Mouse (Mus musculus): ENCODE measurements around the gene Meis1. TPM values are rescaled to one million over a fixed set of nuclear protein-coding genes. Genes with fewer than 3 reads are reported as not detected.

The Meis1 gene
- total RNA-seq, 2 experiments from 2014 or later = 30.1 to 33.9 TPM

- intact Hi-C loops (cut with DNase I) = no loop called here
- DNase-seq = no peak
These were observed 13.5 kb downstream of the Meis1 start for GRCm38 (mm10) chr11:19005007-19005912.

DNA sequence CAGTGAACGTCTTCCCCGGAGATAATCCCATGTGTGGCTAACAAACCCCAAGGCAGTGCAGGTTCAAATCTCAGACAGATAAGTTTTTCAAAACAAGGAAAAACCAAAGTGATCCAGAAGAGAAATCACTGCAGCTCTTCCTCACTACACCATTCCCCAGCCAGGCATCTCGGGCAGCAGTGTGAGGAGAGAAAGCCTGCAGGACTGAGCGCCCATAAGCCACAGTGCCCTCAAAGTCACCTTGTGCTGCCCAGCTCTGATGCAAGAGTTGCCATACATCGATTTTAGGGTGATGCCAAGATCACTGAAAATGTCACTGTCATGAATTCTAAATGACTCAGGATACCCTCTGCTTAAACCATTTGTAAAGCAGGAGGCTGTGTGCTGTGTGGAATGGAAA, 15.7 kb downstream of the Meis1 start:
- DNase-seq = no peak
- intact Hi-C loops (cut with DNase I) = no loop called here

- DNase-seq = no peak
- intact Hi-C loops (cut with DNase I) = no loop called here
These were observed 22.0 kb downstream of the Meis1 start for GRCm38 (mm10) chr11:18996767-18997166.

GRCm38 (mm10) chr11:18996289-18996688, 22.5 kb downstream of the Meis1 start:
- no peak for DNase-seq
- intact Hi-C loops (cut with DNase I) = no loop called here

DNA sequence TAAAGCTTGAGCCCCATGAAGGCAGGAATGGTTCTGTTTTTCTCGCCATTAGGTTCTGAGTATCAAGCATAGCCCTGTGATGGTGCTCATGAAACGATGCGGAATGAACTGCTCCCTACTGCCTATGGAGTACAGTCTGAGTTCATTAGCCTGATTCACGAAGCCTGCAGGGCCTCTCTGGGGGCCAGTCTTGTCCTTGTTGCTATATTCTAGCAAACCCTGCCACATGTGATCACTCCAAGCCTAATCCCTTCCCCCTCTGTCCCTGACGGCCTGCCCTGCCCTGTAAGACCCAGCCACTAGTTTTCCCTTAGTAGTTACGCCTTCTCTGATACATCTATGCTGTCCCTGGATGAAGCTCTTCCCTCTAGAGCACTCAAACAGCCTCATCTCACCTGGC, 26.0 kb downstream of the Meis1 start:
- DNase-seq = no peak
- intact Hi-C loops (cut with DNase I) = no loop called here

DNA sequence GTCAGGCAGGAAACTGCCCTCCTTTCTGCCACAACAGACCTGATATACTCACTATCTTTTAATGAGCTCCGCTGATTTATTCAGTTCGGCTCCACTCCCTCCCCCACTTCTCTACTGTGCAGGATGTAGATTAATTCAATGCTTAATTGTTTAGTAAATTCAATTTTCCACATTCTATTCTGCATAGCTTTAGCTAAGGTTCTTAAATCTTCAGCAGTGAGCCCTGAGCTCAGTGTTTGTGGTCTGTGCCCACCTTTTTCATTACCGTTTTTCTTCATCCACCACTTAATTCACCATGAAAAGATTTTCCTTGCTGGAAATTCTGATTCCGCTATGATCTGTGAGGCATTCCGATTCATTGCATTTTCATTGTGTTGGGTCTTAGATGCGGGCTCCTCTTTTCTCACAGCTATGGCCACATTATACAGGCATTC, 28.5 kb downstream of the Meis1 start:
- DNase-seq = no peak
- intact Hi-C loops (cut with DNase I) = no loop called here

DNA sequence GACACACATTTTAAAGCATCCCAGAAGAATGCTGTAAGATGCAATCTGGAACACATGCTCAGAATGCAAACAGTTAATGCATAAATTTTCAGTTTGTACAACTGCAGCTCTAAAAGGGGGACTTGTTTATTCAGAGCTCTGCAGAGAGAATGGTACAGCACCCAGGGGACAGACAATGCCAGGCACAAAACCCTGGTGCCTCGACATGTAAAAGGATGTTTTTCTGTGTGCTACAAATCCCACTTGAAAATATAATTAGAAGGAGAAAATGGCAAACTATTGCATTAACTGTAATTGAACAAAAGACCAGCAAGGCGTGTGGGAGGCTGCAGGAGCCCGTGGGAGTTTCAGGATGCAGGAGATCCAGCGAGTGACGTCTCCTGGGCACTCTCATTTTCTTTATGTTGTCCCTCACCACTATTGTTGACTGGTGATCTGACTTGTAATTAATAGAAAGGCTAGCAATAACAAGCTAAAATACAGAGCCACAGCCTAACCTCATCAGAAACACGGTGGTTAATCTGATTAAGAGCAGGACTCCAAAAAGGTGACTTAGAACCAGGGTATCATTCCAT, 29.0 kb downstream of the Meis1 start:
- no peak for DNase-seq
- intact Hi-C loops (cut with DNase I) = no loop called here

- intact Hi-C loops (cut with DNase I) = no loop called here
- DNase-seq = no peak
These were observed 30.0 kb downstream of the Meis1 start for GRCm38 (mm10) chr11:18988637-18989263.

- intact Hi-C loops (cut with DNase I) = no loop called here
- no peak for DNase-seq
These were observed 35.0 kb downstream of the Meis1 start for GRCm38 (mm10) chr11:18983813-18984212.

GRCm38 (mm10) chr11:18983294-18983693, 35.5 kb downstream of the Meis1 start:
- no peak for DNase-seq
- intact Hi-C loops (cut with DNase I) = no loop called here

DNA sequence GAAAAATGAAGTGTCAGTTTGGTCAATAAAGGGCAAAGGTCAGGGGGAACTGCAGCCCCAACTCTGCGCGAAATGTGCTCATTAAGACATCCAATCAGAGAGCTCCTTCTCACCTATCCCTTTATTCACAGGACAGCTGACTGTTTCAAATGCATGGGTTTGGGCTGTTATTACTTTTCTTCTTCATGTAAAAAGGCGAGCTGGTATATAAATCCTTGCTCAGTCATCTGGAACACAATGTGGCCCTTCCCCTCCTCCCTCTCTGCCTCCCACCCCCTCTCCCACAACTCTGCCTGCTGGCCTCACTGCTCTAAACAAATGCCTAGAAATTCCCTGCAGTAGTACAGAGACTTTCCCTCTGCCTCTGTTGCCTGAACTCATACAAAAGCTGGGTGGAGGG, 36.5 kb downstream of the Meis1 start:
- no peak for DNase-seq
- intact Hi-C loops (cut with DNase I) = no loop called here

DNA sequence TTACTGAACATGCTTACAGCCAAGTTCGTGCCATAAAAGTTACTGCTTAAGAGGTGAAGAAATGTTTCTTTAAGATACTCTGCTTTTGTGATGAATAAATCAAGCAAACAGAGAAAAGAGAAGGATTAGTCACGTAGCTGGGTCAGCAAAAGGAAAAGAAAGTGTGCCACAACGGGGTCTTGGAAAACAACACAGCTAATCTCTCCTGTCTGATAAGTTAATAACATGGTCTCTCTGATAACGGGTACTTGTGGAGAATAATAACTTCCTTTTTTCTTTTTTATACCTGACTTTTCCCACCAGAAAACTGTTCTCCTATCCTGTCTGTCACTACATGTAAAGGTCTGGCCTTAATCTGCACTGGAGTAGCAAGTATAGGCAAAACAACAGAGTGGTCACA, 37.4 kb downstream of the Meis1 start:
- DNase-seq = no peak
- intact Hi-C loops (cut with DNase I) = no loop called here

DNA sequence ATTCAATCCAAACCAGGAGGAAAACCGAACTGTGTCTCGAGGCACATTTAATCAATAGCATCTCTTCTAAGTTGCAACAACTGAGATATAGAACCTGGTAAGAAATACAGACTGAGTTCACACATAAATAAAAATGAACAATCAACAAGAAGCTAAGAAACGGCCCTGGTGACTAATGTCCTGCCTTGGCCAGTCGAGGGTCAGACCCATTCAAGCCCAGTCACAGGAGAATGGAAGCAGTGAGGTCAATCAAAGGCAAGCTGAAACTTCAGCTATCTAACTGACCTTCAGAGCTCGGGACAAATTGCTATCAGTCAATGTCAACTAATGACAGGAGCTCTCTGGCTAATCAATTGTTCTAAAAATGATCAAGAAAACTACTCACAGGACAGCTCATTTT, 38.2 kb downstream of the Meis1 start:
- intact Hi-C loops (cut with DNase I) = no loop called here
- DNase-seq = no peak

GRCm38 (mm10) chr11:18975087-18975486, 43.7 kb downstream of the Meis1 start:
- intact Hi-C loops (cut with DNase I) = no loop called here
- no peak for DNase-seq

DNA sequence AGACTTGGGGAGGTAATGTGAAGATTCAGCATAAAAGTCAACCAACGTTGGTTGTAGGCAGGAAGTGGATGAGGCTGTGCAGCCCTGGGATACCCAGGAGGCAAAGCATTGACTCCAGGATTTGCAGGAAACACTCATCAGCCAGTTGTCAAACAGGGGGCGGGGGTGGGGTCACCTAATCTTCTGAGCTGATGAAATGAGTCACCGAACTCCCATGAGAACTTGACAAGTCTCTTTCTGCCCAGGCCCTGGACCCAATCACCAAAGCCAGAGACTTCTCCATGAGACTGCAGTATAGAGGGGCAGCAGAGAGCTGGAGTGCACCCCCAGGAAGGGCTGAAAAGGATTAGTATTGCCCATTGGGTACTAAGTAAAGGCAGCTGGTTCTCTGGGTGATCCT, 45.0 kb downstream of the Meis1 start:
- intact Hi-C loops (cut with DNase I) = no loop called here

DNA sequence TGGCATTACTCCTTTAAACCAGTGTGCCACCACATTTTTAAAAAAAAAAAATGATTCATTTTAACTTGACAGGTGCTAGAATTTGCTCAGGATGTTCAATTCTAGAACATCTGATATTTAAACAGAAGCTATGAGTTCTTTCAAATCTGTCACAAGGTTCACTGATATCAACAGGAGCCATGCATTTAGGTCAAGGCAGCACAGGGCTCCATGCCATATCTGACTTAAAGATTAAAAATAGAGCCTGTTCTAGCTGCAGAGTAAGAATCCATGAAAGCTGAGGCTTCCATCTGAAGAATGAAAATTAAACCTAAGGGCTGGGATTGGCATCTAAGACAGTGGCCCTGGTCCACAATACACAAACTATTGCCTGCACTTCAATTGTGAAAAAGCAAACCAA, 45.8 kb downstream of the Meis1 start:
- no peak for DNase-seq
- intact Hi-C loops (cut with DNase I) = loop anchor here (1.0 kb wide), 1 partner anchor 12 kb away; no protein-coding TSS in a partner anchor

More for the DNA sequence above, 45.0 kb downstream of the Meis1 start:
- no peak for DNase-seq

DNA sequence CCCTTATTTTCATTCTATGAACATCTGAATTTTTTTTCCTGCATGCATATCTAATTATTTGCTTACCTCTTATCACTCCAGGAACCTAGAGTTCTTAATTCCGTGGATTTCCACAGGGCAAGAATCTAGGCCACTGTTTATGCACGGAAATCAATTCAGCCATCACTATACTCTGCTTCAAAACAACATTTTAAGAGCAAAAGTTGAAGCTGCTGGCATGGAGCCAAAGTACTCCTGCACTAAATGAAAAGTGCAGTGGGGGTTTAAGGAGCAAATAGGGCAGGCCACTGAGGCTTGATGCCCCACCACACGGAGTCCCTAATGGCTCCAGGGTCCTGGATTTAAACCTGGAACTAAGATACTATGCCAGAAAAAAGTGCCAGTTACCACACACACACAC, 47.2 kb downstream of the Meis1 start:
- no peak for DNase-seq
- intact Hi-C loops (cut with DNase I) = no loop called here

GRCm38 (mm10) chr11:18969920-18970336, 48.9 kb downstream of the Meis1 start:
- intact Hi-C loops (cut with DNase I) = no loop called here
- no peak for DNase-seq

- no peak for DNase-seq
- intact Hi-C loops (cut with DNase I) = no loop called here
These were observed 54.4 kb downstream of the Meis1 start for GRCm38 (mm10) chr11:18964418-18964817.

GRCm38 (mm10) chr11:18963202-18964136, 55.3 kb downstream of the Meis1 start:
- no peak for DNase-seq
- intact Hi-C loops (cut with DNase I) = no loop called here
